10 mouse cellular contexts compared by ENCODE assay signal in the genomic region with DNA sequence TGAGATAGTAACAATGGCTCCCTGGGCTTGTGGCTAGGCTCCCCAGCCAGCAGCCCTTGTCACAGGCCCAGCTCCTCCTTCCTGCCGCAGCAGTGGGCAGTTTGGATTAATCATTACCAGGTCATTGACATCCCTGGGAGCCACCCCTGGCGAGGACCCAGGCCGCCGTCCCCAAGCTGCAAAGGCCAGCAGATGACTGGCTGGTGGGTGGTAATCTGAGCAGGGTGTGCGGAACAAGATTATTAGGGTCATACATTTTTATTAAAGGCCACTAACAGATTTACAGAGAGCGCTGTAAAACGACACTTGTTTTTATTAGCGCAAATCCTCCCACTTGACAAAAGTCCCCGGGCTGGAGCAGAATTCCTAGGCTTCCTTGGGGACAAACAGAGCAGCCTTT. TPM values are rescaled to one million over a fixed set of nuclear protein-coding genes. Genes with fewer than 3 reads are reported as not detected.
DNase-seq lines count a peak whose midpoint lies in the region; ATAC-seq lines count a peak whose summit lies in the region.
"Had no signal": no experiment of that assay in that cellular context is flagged by ENCODE, and none has a peak within 500 bp of the region (broad histone marks: within the 10 kb centered on the region; RNA-seq: fewer than 3 reads in every experiment).

No protein-coding gene starts in this region.

- peak; percentile 93 for ATAC-seq in intestine, embryonic 16.5 days
- 0 out of 2 replicates have a peak, but pooled peaks have one; percentile 36 for ATAC-seq in liver, embryonic 11.5 days (replicated peaks; ENCODE audit: low FRiP score)
- no peak for ATAC-seq in inflammation-experienced regulatory T-cells, adult 6 months
- ATAC-seq in granulocyte monocyte progenitor cell, adult 5-6 weeks (replicated peaks; ENCODE audit: poor library complexity, severe bottlenecking), result no peak

- H3K9me3 ChIP-seq in intestine, embryonic 16.5 days (ENCODE audit: control insufficient read depth, low read length), result no peaks in the 10 kb centered on the region
- H3K9me3 ChIP-seq in liver, embryonic 11.5 days (ENCODE audit: control insufficient read depth, low read length), result no peaks in the 10 kb centered on the region
- H3K9me3 ChIP-seq: neural tube, embryonic 12.5 days had no signal

- peak overlapping the region; percentile 34 for H3K4me2 ChIP-seq in intestine, embryonic 16.5 days (ENCODE audit: low read depth, low read length)
- H3K4me2 ChIP-seq in liver, embryonic 11.5 days, result no peak overlapping the region
- H3K4me2 ChIP-seq: neural tube, embryonic 12.5 days had no signal

- peak; percentile 18 for DNase-seq in urinary bladder, postnatal 14 days (ENCODE audit: low spot score)
- DNase-seq in urinary bladder, postnatal 25 days (ENCODE audit: low spot score), result no peak
- DNase-seq in liver, embryonic 11.5 days (ENCODE audit: low spot score), result no peak
- peak; percentile 48 for DNase-seq in yolk sac, embryonic 10.5 days (ENCODE audit: low spot score)
- DNase-seq in spleen, adult 18-20 months, result no peak

- no peaks in the 10 kb centered on the region for H3K27me3 ChIP-seq in intestine, embryonic 16.5 days (replicated peaks; ENCODE audit: control insufficient read depth, insufficient read depth, low read length)
- H3K27me3 ChIP-seq in liver, embryonic 11.5 days (replicated peaks; ENCODE audit: control insufficient read depth, insufficient read depth, low read length), result no peaks in the 10 kb centered on the region
- H3K27me3 ChIP-seq: neural tube, embryonic 12.5 days had no signal

- peak overlapping the region; percentile 45; the same call in 1 of the 2 replicates for H3K9ac ChIP-seq in intestine, embryonic 16.5 days (ENCODE audit: low read depth, low read length)
- no peak overlapping the region for H3K9ac ChIP-seq in liver, embryonic 11.5 days (ENCODE audit: low read depth, low read length)
- H3K9ac ChIP-seq: neural tube, embryonic 12.5 days had no signal

- no peak overlapping the region for H3K27ac ChIP-seq in intestine, embryonic 16.5 days (ENCODE audit: low read length)
- H3K27ac ChIP-seq in liver, embryonic 11.5 days (ENCODE audit: low read depth, low read length), result no peak overlapping the region
- H3K27ac ChIP-seq: neural tube, embryonic 12.5 days had no signal

- no peaks in the 10 kb centered on the region for H3K36me3 ChIP-seq in intestine, embryonic 16.5 days (ENCODE audit: control insufficient read depth, insufficient read depth, low read length)
- no peaks in the 10 kb centered on the region for H3K36me3 ChIP-seq in liver, embryonic 11.5 days (ENCODE audit: control insufficient read depth, insufficient read depth, low read length)
- H3K36me3 ChIP-seq: neural tube, embryonic 12.5 days had no signal

- no peaks in the 10 kb centered on the region for H3K4me1 ChIP-seq in intestine, embryonic 16.5 days (ENCODE audit: control insufficient read depth, insufficient read depth, low read length)
- no peaks in the 10 kb centered on the region for H3K4me1 ChIP-seq in liver, embryonic 11.5 days (replicated peaks; ENCODE audit: control insufficient read depth, insufficient read depth, low read length)
- H3K4me1 ChIP-seq: neural tube, embryonic 12.5 days had no signal

- no peak overlapping the region for H3K4me3 ChIP-seq in intestine, embryonic 16.5 days (ENCODE audit: low read length)
- H3K4me3 ChIP-seq in liver, embryonic 11.5 days (ENCODE audit: low read depth, low read length), result no peak overlapping the region
- H3K4me3 ChIP-seq: neural tube, embryonic 12.5 days had no signal

- 6% methylated on average over 9 of the region's 9 CpGs for WGBS in intestine, embryonic 16.5 days
- 36% methylated on average over 9 of the region's 9 CpGs for WGBS in liver, embryonic 11.5 days

RNA-seq across cellular contexts. Expression of a gene that starts 29.6 kb away (rescaled TPM):
- polyA plus RNA-seq in intestine, embryonic 16.5 days (2015; fragmentation: Nextera tagmentation; extraction: Ambion mirVana), result 0.77 and 0.78 TPM in 2 replicates
- 0.58 and 0.62 TPM in 2 replicates for polyA plus RNA-seq in liver, embryonic 11.5 days (2014; fragmentation: Nextera tagmentation; extraction: Ambion mirVana)
- under 1 TPM in 2 of 3 experiments, not detected in 1; 0.12 to 0.15 TPM for polyA plus RNA-seq in inflammation-experienced regulatory T-cells, adult 6 months (2017; shearing (Covaris generic))
- total RNA-seq in granulocyte monocyte progenitor cell, adult 5-6 weeks (2014; fragmentation: Nextera tagmentation), result 0.15 TPM in 1 of 2 replicates, not detected in the other
- total RNA-seq in granulocyte monocyte progenitor cell, adult 5-6 weeks (2017), result not detected in 2 replicates
- total RNA-seq: hematopoietic stem cell, adult 5-6 weeks had no signal

Comparison
In these comparisons a context has a peak if more than half of its experiments do, and no peak if none do; other contexts are left out.
1. DNase-seq: peak in urinary bladder, postnatal 14 days (single experiment) and yolk sac, embryonic 10.5 days (single experiment); none in urinary bladder, postnatal 25 days (single experiment), liver, embryonic 11.5 days (single experiment) and spleen, adult 18-20 months (0 of 2).
2. ATAC-seq: peak in intestine, embryonic 16.5 days (single experiment) and liver, embryonic 11.5 days (single experiment); none in inflammation-experienced regulatory T-cells, adult 6 months (single experiment) and granulocyte monocyte progenitor cell, adult 5-6 weeks (single experiment).